Mouse (Mus musculus) stomach, postnatal 0 days (tissue): ENCODE measurements at regions not wholly inside any gene's neighbourhood (a gene's known extent, or its start where the extent isn't known, plus 50 kb on each side); places are given as distances from the start of the nearest gene placed in this dataset.

Experiments used
- ATAC-seq: fragments of 200-750 bp; cut with Nextera tagmentation; 2 replicates; pipeline ENCODE4 v1.8.0; 2017; ENCODE audit not compliant: low FRiP score, low TSS enrichment
- DNase-seq: peaks from one replicate; pipeline ENCODE4 v3.0.0-alpha.2; 2016; ENCODE audit warnings: low spot score
- H3K27ac ChIP-seq: fragments of 300-500 bp; sonication (generic); replicated peaks from 2 replicates; pipeline ENCODE4 v1.5.1; 2014; ENCODE audit warnings: mild to moderate bottlenecking, control low read depth
- H3K27me3 ChIP-seq: fragments of 300-500 bp; sonication (generic); 2 replicates; pipeline ENCODE4 v1.6.1; 2014; ENCODE audit warnings: low read length; ENCODE audit not compliant: control insufficient read depth, insufficient read depth
- H3K36me3 ChIP-seq: fragments of 300-500 bp; sonication (generic); 2 replicates; pipeline ENCODE4 v1.6.1; 2014; ENCODE audit warnings: low read length, mixed read lengths; ENCODE audit not compliant: control insufficient read depth, insufficient read depth
- H3K4me1 ChIP-seq: fragments of 300-500 bp; sonication (generic); replicated peaks from 2 replicates; pipeline ENCODE4 v1.6.1; 2014; ENCODE audit warnings: antibody characterized with exemption; ENCODE audit not compliant: control insufficient read depth, insufficient read depth
- H3K4me2 ChIP-seq: fragments of 300-500 bp; sonication (generic); replicated peaks from 2 replicates; pipeline ENCODE4 v1.6.1; 2014; ENCODE audit warnings: low read depth, mild to moderate bottlenecking, control low read depth, moderate library complexity
- H3K4me3 ChIP-seq: fragments of 300-500 bp; sonication (generic); 2 replicates; pipeline ENCODE4 v1.5.1; 2014; ENCODE audit warnings: low read depth, low read length, control low read depth
- H3K9ac ChIP-seq: fragments of 300-500 bp; sonication (generic); 2 replicates; pipeline ENCODE4 v1.6.1; 2014; ENCODE audit warnings: mild to moderate bottlenecking, low read length, control low read depth, mixed read lengths
- H3K9me3 ChIP-seq: fragments of 300-500 bp; sonication (generic); 2 replicates; pipeline ENCODE4 v1.6.1; 2016; ENCODE audit warnings: low read length; ENCODE audit not compliant: control insufficient read depth
- CTCF ChIP-seq: IDR thresholded peaks from 2 replicates; pipeline ENCODE4 v1.5.1; 2016; ENCODE audit warnings: antibody characterized with exemption, low read depth, mild to moderate bottlenecking, moderate library complexity
- EP300 ChIP-seq: optimal IDR thresholded peaks from 2 replicates; pipeline ENCODE3; 2016; ENCODE audit warnings: antibody characterized with exemption
- WGBS: fragments of 180-500 bp; shearing (Covaris S2); extraction: QIAGEN DNeasy Blood & Tissue Kit; methylation state at CpG from one replicate; pipeline ENCODE4 v1.1.7; 2014; 5-methylcytosine and 5-hydroxymethylcytosine counted together

DNA sequence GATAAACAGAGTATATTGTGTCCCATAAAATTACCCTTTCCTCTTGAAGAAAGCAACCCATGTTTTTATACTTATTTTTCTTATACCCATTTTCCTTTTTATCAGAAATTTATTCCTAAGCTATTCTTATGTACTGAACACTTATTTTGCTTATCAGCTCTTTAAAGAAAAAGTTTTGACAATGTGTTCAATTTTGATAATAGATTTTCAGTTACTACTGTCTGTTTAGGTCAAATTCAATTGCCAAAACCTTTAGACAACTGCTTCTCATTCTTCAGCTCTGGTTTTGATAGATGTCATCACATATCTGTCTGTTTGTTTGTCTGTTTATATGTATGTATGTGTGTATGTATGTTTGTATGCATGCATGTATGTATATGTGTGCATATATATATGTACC is 117.8 kb upstream of the Hapln1 start:
- H3K9ac ChIP-seq = no peak overlapping the region
- H3K36me3 ChIP-seq = no peaks in the 10 kb centered on the region
- DNase-seq = no peak
- no peak overlapping the region for H3K27ac ChIP-seq
- no peak for ATAC-seq
- TF ChIP-seq CTCF = no peak
- TF ChIP-seq EP300 = no peak
- no peaks in the 10 kb centered on the region for H3K4me1 ChIP-seq
- no peaks in the 10 kb centered on the region for H3K27me3 ChIP-seq
- H3K4me3 ChIP-seq = no peak overlapping the region
- no peak overlapping the region for H3K4me2 ChIP-seq
- no peaks in the 10 kb centered on the region for H3K9me3 ChIP-seq

DNA sequence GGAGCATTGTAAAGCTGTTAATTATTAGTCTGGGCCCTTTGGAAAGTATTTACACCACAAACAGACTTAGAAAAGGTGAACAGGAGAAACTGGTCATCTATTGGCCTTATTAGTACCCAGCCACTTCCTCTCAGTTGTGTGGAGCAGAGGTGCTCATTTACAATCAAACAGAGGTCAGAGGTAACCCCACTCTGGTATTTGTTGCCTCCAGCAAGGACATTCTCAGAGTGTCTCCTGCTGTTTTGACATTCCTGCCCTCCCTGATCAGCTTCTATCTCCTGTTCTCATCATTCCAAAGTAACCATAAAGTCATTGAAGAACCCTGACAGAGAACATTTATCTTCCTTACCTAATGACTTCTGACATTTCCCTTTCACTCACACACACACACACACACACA is 116.1 kb upstream of the Hapln1 start:
- Histone ChIP-seq H3K4me2 (no peak overlapping the region), H3K9me3 (no peaks in the 10 kb centered on the region), H3K4me1 (no peaks in the 10 kb centered on the region), H3K27me3 (no peaks in the 10 kb centered on the region), H3K27ac (no peak overlapping the region), H3K9ac (no peak overlapping the region), H3K4me3 (no peak overlapping the region), H3K36me3 (no peaks in the 10 kb centered on the region)
- DNase-seq = no peak
- TF ChIP-seq CTCF (no peak), EP300 (no peak)
- ATAC-seq = no peak

GRCm38 (mm10) chr13:89428272-89429071 is 111.1 kb upstream of the Hapln1 start:
- DNase-seq (no peak), ATAC-seq (no peak)
- Histone ChIP-seq H3K27ac (no peak overlapping the region), H3K9me3 (no peaks in the 10 kb centered on the region), H3K9ac (no peak overlapping the region), H3K36me3 (no peaks in the 10 kb centered on the region), H3K27me3 (no peaks in the 10 kb centered on the region), H3K4me2 (no peak overlapping the region), H3K4me1 (no peaks in the 10 kb centered on the region), H3K4me3 (no peak overlapping the region)
- WGBS = 58% methylated on average over 12 of the region's 12 CpGs
- TF ChIP-seq EP300 (no peak), CTCF (no peak)

GRCm38 (mm10) chr13:89444847-89445246 is 94.7 kb upstream of the Hapln1 start:
- Histone ChIP-seq H3K4me2 (no peak overlapping the region), H3K4me3 (no peak overlapping the region), H3K27me3 (no peaks in the 10 kb centered on the region), H3K4me1 (no peaks in the 10 kb centered on the region), H3K9ac (no peak overlapping the region), H3K27ac (no peak overlapping the region), H3K36me3 (no peaks in the 10 kb centered on the region), H3K9me3 (no peaks in the 10 kb centered on the region)
- WGBS = 70% methylated on average over 1 of the region's 1 CpGs
- TF ChIP-seq EP300 (no peak), CTCF (no peak)
- ATAC-seq = no peak
- DNase-seq = no peak

DNA sequence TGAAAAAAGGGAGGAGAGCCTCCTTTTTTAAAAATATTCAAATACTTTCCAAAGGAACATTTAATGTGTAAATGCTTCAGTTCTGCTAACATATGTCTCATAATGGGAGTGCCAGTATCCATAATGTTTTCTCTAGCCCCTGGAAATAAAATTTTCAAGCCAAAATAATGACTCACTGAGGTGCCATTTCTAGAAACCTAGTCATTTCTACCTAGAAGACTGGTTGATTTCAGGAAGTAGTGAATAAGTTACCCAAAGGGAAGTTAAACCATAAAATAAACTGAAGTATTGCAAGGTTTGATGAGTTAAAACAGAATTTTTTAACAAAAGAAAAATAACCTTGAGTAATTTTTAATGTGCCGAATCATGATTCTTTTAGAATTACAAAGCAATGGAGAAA is 85.8 kb upstream of the Hapln1 start:
- Histone ChIP-seq H3K27me3 (no peaks in the 10 kb centered on the region), H3K4me3 (no peak overlapping the region), H3K9me3 (no peaks in the 10 kb centered on the region), H3K4me1 (no peaks in the 10 kb centered on the region), H3K36me3 (no peaks in the 10 kb centered on the region), H3K4me2 (no peak overlapping the region), H3K27ac (no peak overlapping the region), H3K9ac (no peak overlapping the region)
- DNase-seq = no peak
- ATAC-seq = no peak
- WGBS = 89% methylated on average over 1 of the region's 1 CpGs
- no peak for TF ChIP-seq CTCF
- TF ChIP-seq EP300 = no peak

DNA sequence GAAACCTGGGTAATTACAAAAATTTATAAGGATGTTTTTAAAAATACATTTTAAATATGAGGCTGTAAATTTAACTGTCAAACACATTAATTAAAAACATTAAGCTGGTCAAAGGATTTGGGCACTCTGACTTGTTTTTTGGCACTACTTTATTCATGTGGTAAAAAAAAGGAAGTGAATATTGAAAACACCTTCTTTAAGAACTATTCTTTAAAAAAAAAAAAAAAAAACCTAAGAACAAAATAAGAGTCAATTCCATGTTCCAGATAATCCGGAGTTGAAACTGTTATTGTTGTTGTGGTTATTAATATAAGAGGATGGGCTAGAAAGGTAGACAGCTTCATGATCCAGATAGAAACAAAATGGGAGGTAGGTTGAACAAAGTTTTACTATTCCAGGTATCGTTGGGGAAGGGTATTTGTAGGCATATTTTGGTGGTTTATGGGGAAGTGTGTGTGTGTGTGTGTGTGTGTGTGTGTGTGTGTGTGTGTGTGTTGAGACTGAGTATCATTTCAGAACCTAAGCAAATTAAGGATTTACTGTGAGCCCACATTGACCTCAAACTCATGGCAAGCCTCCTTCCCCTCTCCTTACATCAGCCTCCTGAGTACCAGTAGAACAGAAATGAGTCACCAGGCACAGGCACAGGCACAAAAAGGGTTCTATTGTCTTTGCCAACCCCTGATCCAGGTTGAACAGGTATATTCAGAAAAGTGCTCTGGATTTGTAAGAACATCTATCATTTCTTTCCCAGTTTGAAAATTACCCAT is 85.2 kb upstream of the Hapln1 start:
- H3K9ac ChIP-seq = no peak overlapping the region
- H3K4me1 ChIP-seq = no peaks in the 10 kb centered on the region
- H3K27me3 ChIP-seq = no peaks in the 10 kb centered on the region
- ATAC-seq = no peak
- H3K9me3 ChIP-seq = no peaks in the 10 kb centered on the region
- no peak overlapping the region for H3K4me2 ChIP-seq
- no peaks in the 10 kb centered on the region for H3K36me3 ChIP-seq
- 89% methylated on average over 2 of the region's 2 CpGs for WGBS
- no peak overlapping the region for H3K4me3 ChIP-seq
- H3K27ac ChIP-seq = no peak overlapping the region
- DNase-seq = no peak
- TF ChIP-seq EP300 (no peak), CTCF (no peak)
